Mouse (Mus musculus) testis, postnatal 14 days (tissue): Measurements from ENCODE around the gene Bcl2l11.

Experiments
- DNase-seq: peaks from one replicate; pipeline ENCODE4 v3.0.0; 2021; ENCODE audit warnings: low spot score

Gene Bcl2l11

GRCm38 (mm10) chr2:128211022-128211880 is 85.4 kb downstream of the Bcl2l11 start:
- peak; percentile 27 for DNase-seq

GRCm38 (mm10) chr2:128211881-128212209 is 86.0 kb downstream of the Bcl2l11 start:
- no peak for DNase-seq
